Mouse (Mus musculus): Measurements from ENCODE around the gene Kcng4. TPM values are rescaled to one million over a fixed set of nuclear protein-coding genes. Genes with fewer than 3 reads are reported as not detected.

The Kcng4 gene
- polyA plus RNA-seq, 1 experiment = 0.51 TPM

DNA sequence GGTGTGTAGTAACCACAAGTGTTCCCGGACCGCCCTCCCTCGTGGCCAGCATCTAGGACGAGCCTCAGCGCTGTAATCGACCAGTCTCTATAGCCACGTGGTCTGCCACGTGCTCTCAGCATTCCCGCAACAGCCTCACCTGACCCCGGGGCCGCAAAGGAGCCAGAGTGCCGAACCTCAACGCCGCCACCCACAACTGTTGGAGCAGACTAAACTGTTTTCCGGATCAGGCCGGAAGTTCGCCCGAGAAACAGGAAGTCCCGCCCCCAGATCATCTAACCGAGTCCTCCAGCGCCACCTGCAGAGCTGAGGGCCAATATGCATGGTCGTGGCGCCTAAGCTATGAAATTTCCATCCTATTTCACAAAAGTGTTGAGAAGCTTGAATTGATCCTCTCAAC, 30.5 kb downstream of the Kcng4 start, which contains the start of gene Taf1c:
Gene Taf1c, minus strand, starts transcription at position 227 of the 400 bp plus-strand sequence.
- Histone ChIP-seq H3K4me3 (replicated peaks; ENCODE audit: extremely low read depth, low read depth, low read length) (peak within 1 kb of the TSS; percentile 64), H3K4me1 (ENCODE audit: control insufficient read depth, insufficient read depth, low read length) (no peaks in the 10 kb centered on the region)
- TF ChIP-seq CTCF (IDR thresholded peaks at IDR 0.05; ENCODE audit: insufficient read depth, low read length) = peak; percentile 87
- TF ChIP-seq POLR2A (IDR thresholded peaks at IDR 0.05; ENCODE audit: borderline replicate concordance, extremely low read depth, low read depth, low read length) = peak; percentile 74; the same call in 1 of the 2 replicates
- DNase-seq = peak; percentile 91
- 0% methylated on average over 23 of the region's 23 CpGs for WGBS

DNA sequence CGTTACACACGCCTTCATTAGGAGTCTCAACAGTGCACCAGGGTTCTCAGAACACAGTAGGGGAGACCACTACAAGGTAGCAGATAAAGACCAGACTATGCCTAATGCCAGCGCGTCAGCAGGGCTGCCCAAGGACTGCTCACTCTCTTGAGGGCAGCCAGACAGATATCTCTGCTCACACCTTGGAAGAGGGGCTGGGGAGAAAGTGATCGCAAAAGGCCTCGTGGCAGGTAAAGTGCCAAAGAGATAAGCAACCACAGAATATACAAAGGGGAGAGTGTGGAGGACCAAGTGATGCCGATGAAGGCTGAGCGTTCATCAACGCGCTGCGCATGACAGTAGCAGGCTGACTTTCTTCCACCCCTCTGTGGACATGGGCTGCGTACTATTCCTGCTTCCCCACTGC, 31.1 kb downstream of the Kcng4 start:
- Histone ChIP-seq H3K4me1 (ENCODE audit: control insufficient read depth, insufficient read depth, low read length) (no peaks in the 10 kb centered on the region), H3K4me3 (replicated peaks; ENCODE audit: extremely low read depth, low read depth, low read length) (peak overlapping the region; percentile 56)
- TF ChIP-seq CTCF (IDR thresholded peaks at IDR 0.05; ENCODE audit: insufficient read depth, low read length) (no peak), POLR2A (IDR thresholded peaks at IDR 0.05; ENCODE audit: borderline replicate concordance, extremely low read depth, low read depth, low read length) (no peak)
- 24% methylated on average over 12 of the region's 12 CpGs for WGBS
- no peak for DNase-seq

DNA sequence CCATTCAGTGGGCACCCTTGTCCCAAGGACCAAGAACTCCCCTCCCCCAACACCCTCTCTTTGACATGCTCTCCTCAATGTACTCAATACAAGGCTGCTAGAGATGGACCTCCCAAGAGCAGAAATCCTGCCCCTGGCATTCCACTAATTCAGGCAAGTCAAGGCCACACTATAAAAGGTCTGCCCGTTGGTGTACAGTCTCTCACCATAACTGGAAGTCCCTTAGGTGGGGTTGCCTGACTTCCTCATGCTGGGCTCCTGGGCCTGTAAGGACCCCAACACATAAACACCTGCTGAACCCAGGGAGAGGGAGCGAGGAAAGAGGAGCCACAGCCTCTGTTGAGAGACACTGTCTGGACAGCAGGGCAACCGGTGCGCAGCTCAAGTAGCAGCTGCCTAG, 31.7 kb downstream of the Kcng4 start:
- Histone ChIP-seq H3K4me1 (ENCODE audit: control insufficient read depth, insufficient read depth, low read length) (no peaks in the 10 kb centered on the region), H3K4me3 (replicated peaks; ENCODE audit: extremely low read depth, low read depth, low read length) (no peak overlapping the region)
- no peak for TF ChIP-seq CTCF (IDR thresholded peaks at IDR 0.05; ENCODE audit: insufficient read depth, low read length)
- no peak for TF ChIP-seq POLR2A (IDR thresholded peaks at IDR 0.05; ENCODE audit: borderline replicate concordance, extremely low read depth, low read depth, low read length)
- WGBS = 87% methylated on average over 4 of the region's 4 CpGs
- no peak for DNase-seq

DNA sequence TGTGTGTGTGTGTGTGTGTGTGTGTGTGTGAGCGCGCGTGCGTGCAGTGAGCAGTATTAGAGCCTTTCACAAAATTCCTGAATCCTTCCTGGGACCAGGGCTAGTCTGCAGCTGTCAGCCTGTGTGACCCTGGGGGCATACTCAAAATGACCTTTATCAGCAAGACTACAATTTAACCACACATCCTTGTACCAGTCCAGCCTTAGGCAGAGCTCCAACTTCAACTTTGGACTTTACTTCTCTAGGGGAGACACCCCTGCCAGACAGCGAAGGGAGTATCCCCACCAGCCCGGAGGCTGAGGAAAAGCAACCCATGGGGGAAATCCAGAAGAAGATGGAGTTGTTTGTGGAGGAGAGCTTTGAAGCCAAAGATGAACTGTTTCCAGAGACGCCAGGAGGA, 44.0 kb downstream of the Kcng4 start:
- H3K4me3 ChIP-seq (replicated peaks; ENCODE audit: extremely low read depth, low read depth, low read length) = no peak overlapping the region
- no peak for TF ChIP-seq POLR2A (IDR thresholded peaks at IDR 0.05; ENCODE audit: borderline replicate concordance, extremely low read depth, low read depth, low read length)
- TF ChIP-seq CTCF (IDR thresholded peaks at IDR 0.05; ENCODE audit: insufficient read depth, low read length) = no peak
- no peaks in the 10 kb centered on the region for H3K4me1 ChIP-seq (ENCODE audit: control insufficient read depth, insufficient read depth, low read length)
- 91% methylated on average over 7 of the region's 7 CpGs for WGBS
- no peak for DNase-seq

DNA sequence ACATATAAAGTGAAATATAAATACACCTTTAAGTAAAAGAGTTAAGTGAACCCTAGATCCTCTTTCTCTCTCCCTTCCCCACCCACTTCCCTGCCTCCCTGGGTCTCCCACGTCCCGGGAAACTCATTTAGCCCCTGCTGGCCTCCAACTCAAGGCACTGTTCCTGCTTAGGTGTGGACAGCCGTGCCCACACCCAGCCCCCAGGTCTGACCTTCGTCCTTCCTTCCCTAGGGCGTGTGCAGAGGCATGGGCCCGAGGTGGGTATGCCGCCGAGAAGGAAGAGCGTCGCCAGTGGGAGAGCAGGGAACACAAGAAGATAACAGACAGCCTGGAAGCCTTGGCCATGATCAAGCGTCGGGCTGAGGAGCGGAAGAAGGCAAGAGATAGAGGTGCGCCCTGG, 45.1 kb downstream of the Kcng4 start:
- TF ChIP-seq POLR2A (IDR thresholded peaks at IDR 0.05; ENCODE audit: borderline replicate concordance, extremely low read depth, low read depth, low read length) (no peak), CTCF (IDR thresholded peaks at IDR 0.05; ENCODE audit: insufficient read depth, low read length) (no peak)
- DNase-seq = no peak
- Histone ChIP-seq H3K4me3 (replicated peaks; ENCODE audit: extremely low read depth, low read depth, low read length) (no peak overlapping the region), H3K4me1 (ENCODE audit: control insufficient read depth, insufficient read depth, low read length) (peaks cover 3% of the 10 kb centered on the region)
- WGBS = 65% methylated on average over 14 of the region's 14 CpGs

DNA sequence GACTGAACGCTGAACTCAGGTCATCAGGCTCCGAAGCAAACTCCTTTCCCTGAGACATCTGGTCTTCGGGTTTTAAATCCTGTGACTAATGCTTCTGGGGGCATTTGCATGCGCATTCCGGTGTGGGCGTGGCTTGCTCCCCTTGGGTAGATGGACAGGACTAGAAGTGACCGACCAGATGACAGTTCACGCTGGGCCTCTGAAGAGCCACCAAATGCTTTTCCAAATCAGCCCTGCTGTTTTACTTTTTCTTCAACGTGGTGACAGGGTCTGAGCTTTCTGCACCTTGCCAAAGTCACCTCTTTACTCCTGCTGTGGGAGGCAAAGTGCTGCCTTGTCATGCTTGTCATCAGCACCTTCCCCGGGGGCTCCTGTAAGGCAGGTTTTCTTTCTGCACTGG, 46.6 kb downstream of the Kcng4 start:
- H3K4me3 ChIP-seq (replicated peaks; ENCODE audit: extremely low read depth, low read depth, low read length) = no peak overlapping the region
- no peak for DNase-seq
- WGBS = 32% methylated on average over 10 of the region's 10 CpGs
- TF ChIP-seq CTCF (IDR thresholded peaks at IDR 0.05; ENCODE audit: insufficient read depth, low read length) = no peak
- no peak for TF ChIP-seq POLR2A (IDR thresholded peaks at IDR 0.05; ENCODE audit: borderline replicate concordance, extremely low read depth, low read depth, low read length)
- peaks cover 3% of the 10 kb centered on the region for H3K4me1 ChIP-seq (ENCODE audit: control insufficient read depth, insufficient read depth, low read length)

DNA sequence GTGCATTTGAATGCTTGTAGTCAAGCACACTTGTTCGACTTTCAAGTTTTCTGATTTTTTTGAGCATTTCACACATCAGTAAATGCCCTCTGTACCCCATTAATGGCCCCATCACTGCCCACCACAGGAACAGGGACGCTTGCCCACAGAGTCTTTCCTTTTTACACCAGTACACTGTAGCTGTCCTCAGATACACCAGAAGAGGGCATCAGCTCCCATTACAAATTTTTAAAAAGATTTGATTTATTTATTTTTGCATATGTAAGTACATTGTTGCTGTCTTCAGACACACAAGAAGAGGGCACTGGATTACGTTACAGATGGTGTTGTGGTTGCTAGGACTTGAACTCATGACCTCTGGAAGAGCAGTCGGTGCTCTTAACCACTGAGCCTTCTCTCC, 47.2 kb downstream of the Kcng4 start:
- WGBS = 67% methylated on average over 4 of the region's 4 CpGs
- no peak for DNase-seq
- no peak for TF ChIP-seq POLR2A (IDR thresholded peaks at IDR 0.05; ENCODE audit: borderline replicate concordance, extremely low read depth, low read depth, low read length)
- no peak for TF ChIP-seq CTCF (IDR thresholded peaks at IDR 0.05; ENCODE audit: insufficient read depth, low read length)
- Histone ChIP-seq H3K4me3 (replicated peaks; ENCODE audit: extremely low read depth, low read depth, low read length) (no peak overlapping the region), H3K4me1 (ENCODE audit: control insufficient read depth, insufficient read depth, low read length) (peaks cover 3% of the 10 kb centered on the region)

DNA sequence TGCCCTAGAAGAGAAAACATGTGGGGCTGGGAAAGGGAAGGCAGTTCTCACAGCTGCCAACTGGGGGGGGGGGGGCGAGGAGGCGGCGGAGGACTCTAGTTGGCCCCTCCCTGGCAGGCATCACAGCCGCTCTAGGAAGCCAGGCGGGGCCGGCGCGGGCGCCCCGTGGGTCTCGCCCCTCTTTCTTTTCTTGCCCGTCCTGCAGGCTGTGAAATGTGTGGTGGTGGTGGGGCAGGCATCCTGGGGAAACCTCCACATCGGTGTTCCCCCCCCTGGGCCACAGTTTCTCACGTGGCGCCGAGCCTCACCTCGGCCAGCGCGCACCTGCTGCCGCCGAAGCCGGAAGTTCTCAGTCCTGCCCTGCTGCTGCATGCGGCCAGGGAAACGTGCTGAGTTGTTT, 49.6 kb downstream of the Kcng4 start:
- 7% methylated on average over 24 of the region's 24 CpGs for WGBS
- no peak for DNase-seq
- H3K4me3 ChIP-seq (replicated peaks; ENCODE audit: extremely low read depth, low read depth, low read length) = peak overlapping the region; percentile 55
- TF ChIP-seq CTCF (IDR thresholded peaks at IDR 0.05; ENCODE audit: insufficient read depth, low read length) = no peak
- TF ChIP-seq POLR2A (IDR thresholded peaks at IDR 0.05; ENCODE audit: borderline replicate concordance, extremely low read depth, low read depth, low read length) = no peak
- H3K4me1 ChIP-seq (ENCODE audit: control insufficient read depth, insufficient read depth, low read length) = peaks cover 3% of the 10 kb centered on the region

DNA sequence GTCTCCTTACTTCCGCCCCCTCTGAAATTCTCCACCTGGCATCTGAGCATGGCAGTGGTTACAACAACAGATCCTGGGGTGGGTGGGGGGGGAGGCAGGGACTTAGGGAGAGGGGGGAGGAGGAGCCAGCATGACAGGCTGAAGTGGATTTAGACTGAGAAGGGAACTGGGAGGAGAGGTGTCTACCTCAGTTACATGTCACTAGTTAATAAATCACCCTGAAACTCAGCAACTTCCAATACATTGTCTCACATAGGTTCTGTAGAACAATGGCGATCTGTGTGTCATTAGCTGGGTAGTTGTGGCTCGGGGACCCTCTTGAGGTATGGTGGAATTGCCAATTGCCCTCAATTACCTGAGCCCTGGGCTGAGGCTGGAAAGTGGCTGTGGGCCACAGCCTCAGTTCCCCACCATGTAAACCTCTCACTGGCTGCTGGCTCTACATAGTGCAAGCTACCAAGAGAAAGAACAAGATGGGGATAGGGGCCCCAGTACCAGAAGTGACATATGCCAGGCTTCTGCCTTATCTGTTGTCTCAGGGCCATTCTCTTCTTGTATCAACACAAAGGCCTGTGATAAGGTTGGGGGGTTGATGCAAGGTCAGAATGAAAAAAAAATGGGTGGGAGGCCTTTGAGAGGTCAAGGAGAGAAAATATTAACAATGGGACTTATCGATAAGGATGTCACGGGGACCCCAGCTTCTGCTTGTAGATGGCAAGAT, 54.9 kb downstream of the Kcng4 start:
- H3K4me1 ChIP-seq (ENCODE audit: control insufficient read depth, insufficient read depth, low read length) = no peaks in the 10 kb centered on the region
- DNase-seq = no peak
- 68% methylated on average over 5 of the region's 5 CpGs for whole genome bisulfite sequencing
- TF ChIP-seq POLR2A (IDR thresholded peaks at IDR 0.05; ENCODE audit: borderline replicate concordance, extremely low read depth, low read depth, low read length) = no peak
- TF ChIP-seq CTCF (IDR thresholded peaks at IDR 0.05; ENCODE audit: insufficient read depth, low read length) = no peak
- no peak overlapping the region for H3K4me3 ChIP-seq (replicated peaks; ENCODE audit: extremely low read depth, low read depth, low read length)

DNA sequence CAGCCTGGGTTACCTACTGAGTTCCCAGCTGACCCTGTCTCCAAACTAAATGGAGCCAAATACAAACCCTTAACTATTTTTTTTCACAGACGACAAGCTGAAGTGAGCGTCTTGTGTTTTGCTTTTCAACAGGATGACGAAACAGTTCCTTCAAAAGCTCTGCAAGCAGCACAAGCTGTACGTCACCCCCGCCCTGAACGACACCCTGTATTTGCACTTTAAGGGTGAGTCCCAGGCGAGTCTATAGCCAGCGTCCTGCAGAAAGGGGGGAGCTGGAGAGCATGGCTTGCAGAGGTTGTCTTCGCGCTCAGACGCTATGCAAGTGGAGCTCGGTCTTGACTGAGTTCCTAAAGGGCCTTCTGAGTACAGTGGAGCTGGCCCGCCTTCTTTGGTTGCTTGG, 56.4 kb downstream of the Kcng4 start:
- WGBS = 38% methylated on average over 13 of the region's 13 CpGs
- no peak for TF ChIP-seq CTCF (IDR thresholded peaks at IDR 0.05; ENCODE audit: insufficient read depth, low read length)
- no peak for TF ChIP-seq POLR2A (IDR thresholded peaks at IDR 0.05; ENCODE audit: borderline replicate concordance, extremely low read depth, low read depth, low read length)
- H3K4me3 ChIP-seq (replicated peaks; ENCODE audit: extremely low read depth, low read depth, low read length) = no peak overlapping the region
- H3K4me1 ChIP-seq (ENCODE audit: control insufficient read depth, insufficient read depth, low read length) = 0 out of 2 replicates have a peak, but pooled peaks cover 2% of the 10 kb centered on the region
- DNase-seq = no peak
